22 mouse cellular contexts compared by ENCODE assay signal in genomic region chr8:110821960-110822359, GRCm38 (mm10). TPM values are rescaled to one million over a fixed set of nuclear protein-coding genes. Genes with fewer than 3 reads are reported as not detected.
DNase-seq lines count a peak whose midpoint lies in the region; TF ChIP-seq lines count a peak whose summit lies in the region.
"Had no signal": no experiment of that assay in that cellular context is flagged by ENCODE, and none has a peak within 500 bp of the region (broad histone marks: within the 10 kb centered on the region; RNA-seq: fewer than 3 reads in every experiment).

No protein-coding gene starts in this region.

- no peak overlapping the region for H3K9ac ChIP-seq in heart, adult 2 months (ENCODE audit: low read depth, low read length)
- H3K9ac ChIP-seq in liver, adult 2 months (ENCODE audit: low read depth, low read length): no peak overlapping the region

- TF ChIP-seq EP300 in heart, adult 2 months (IDR thresholded peaks at IDR 0.05; ENCODE audit: insufficient read depth, low read depth, low read length): no peak

- peaks cover 15% of the 10 kb centered on the region for H3K36me3 ChIP-seq in heart, adult 2 months (ENCODE audit: control insufficient read depth, insufficient read depth, low read length)
- H3K36me3 ChIP-seq in liver, adult 2 months (ENCODE audit: control insufficient read depth, insufficient read depth, low read length): peaks cover 92% of the 10 kb centered on the region

- H3K27ac ChIP-seq in heart, adult 2 months: no peak overlapping the region
- no peak overlapping the region for H3K27ac ChIP-seq in liver, adult 2 months (replicated peaks; ENCODE audit: insufficient read depth, low read depth, low read length)

- no peak overlapping the region for H3K4me3 ChIP-seq in heart, adult 2 months
- H3K4me3 ChIP-seq in liver, adult 2 months (ENCODE audit: insufficient read depth, low read depth, low read length): no peak overlapping the region

- DNase-seq in heart, adult 11 months: peak; percentile 15
- no peak for DNase-seq in heart, adult 2 months
- DNase-seq in liver, adult 2 months (ENCODE audit: extremely low read depth, low read depth, low spot score): peak; percentile 71
- DNase-seq in liver (no peak), adipocyte (ENCODE audit: low spot score) (peak; percentile 63)
- DNase-seq in urinary bladder, adult 18-20 months (ENCODE audit: low spot score in 2 of 2): no peak
- DNase-seq: adrenal gland, adult 2 months; adrenal gland, adult 8-10 months; adrenal gland, postnatal 10 days; adrenal gland, postnatal 14 days; adrenal gland, postnatal 25 days; adrenal gland, postnatal 36 days; B cell, adult 2 months; cerebellum, adult 11 months; cerebellum, adult 11-12 months; cerebellum, adult 18-20 months; cerebellum, adult 2 months had no signal

- 79% methylated on average over 3 of the region's 3 CpGs for WGBS in heart, adult 2 months
- 42% methylated on average over 3 of the region's 3 CpGs for WGBS in liver, adult 2 months

- H3K4me1 ChIP-seq in heart, adult 2 months (ENCODE audit: control insufficient read depth, insufficient read depth, low read length): no peaks in the 10 kb centered on the region
- no peaks in the 10 kb centered on the region; the same call in 1 of the 2 replicates for H3K4me1 ChIP-seq in liver, adult 2 months (ENCODE audit: control insufficient read depth, insufficient read depth, low read length)

- TF ChIP-seq CTCF in heart, adult 2 months (IDR thresholded peaks at IDR 0.05): no peak
- TF ChIP-seq CTCF in liver, adult 2 months (IDR thresholded peaks at IDR 0.05; ENCODE audit: low read depth, low read length): no peak

- H3K79me2 ChIP-seq in heart, adult 2 months (replicated peaks; ENCODE audit: control insufficient read depth, insufficient read depth, low read length): no peaks in the 10 kb centered on the region
- no peaks in the 10 kb centered on the region for H3K79me2 ChIP-seq in liver, adult 2 months (ENCODE audit: control insufficient read depth, insufficient read depth, low read length)

- TF ChIP-seq POLR2A in heart, adult 2 months (IDR thresholded peaks at IDR 0.05; ENCODE audit: insufficient read depth, low read depth, low read length): no peak
- no peak for TF ChIP-seq POLR2A in liver, adult 2 months (IDR thresholded peaks at IDR 0.05; ENCODE audit: extremely low read depth, insufficient read depth, low read length)

- intact Hi-C loops in heart, adult 2 months (cut with DNase I): no loop called here

- H3K27me3 ChIP-seq in heart, adult 2 months (ENCODE audit: control insufficient read depth, insufficient read depth, low read length): no peaks in the 10 kb centered on the region
- H3K27me3 ChIP-seq in liver, adult 2 months (ENCODE audit: control insufficient read depth, insufficient read depth, low read length): no peaks in the 10 kb centered on the region
- H3K27me3 ChIP-seq: CH12.LX, Patski had no signal

RNA-seq across cellular contexts. Expression of gene Il34, which starts 16.2 kb away (rescaled TPM):
- 1 to 10 TPM; 3.3 to 5.3 TPM for total RNA-seq in heart, adult 2 months (2021)
- 7.2 and 15.3 TPM in 2 replicates for polyA plus RNA-seq in heart, adult 2 months (2012; rRNA removed)
- total RNA-seq in liver, adult 2 months (2014; rRNA removed): 2.4 and 4.8 TPM in 2 replicates
- polyA plus RNA-seq in liver, adult 2 months (2012; rRNA removed): 5.6 and 7.3 TPM in 2 replicates
- total RNA-seq: G1E had no signal
- polyA plus RNA-seq: activated CD4-positive, CD25-positive, alpha-beta regulatory T cell, adult 4 months; CD4-positive, CD25-positive, alpha-beta regulatory T cell, adult 4 months; G1E had no signal

RNA-seq across cellular contexts. Expression of gene Cog4, which starts 24.4 kb away (rescaled TPM):
- 10 to 100 TPM; 66.2 to 74.1 TPM for total RNA-seq in heart, adult 2 months (2021)
- 34.8 and 51.5 TPM in 2 replicates for polyA plus RNA-seq in heart, adult 2 months (2012; rRNA removed)
- total RNA-seq in liver, adult 2 months (2014; rRNA removed): 73.9 and 75.4 TPM in 2 replicates
- polyA plus RNA-seq in liver, adult 2 months (2012; rRNA removed): 27.8 and 29.4 TPM in 2 replicates

RNA-seq across cellular contexts. Expression of gene Sf3b3, which starts 24.6 kb away (rescaled TPM):
- total RNA-seq in heart, adult 2 months (2021): 10 to 100 TPM; 38.3 to 39.7 TPM
- 19.2 and 34.3 TPM in 2 replicates for polyA plus RNA-seq in heart, adult 2 months (2012; rRNA removed)
- 20.6 and 23.8 TPM in 2 replicates for total RNA-seq in liver, adult 2 months (2014; rRNA removed)
- polyA plus RNA-seq in liver, adult 2 months (2012; rRNA removed): 10.8 and 12.1 TPM in 2 replicates

Comparison
In these comparisons a context has a peak if more than half of its experiments do, and no peak if none do; other contexts are left out.
1. DNase-seq: peak in heart, adult 11 months (single experiment), liver, adult 2 months (single experiment) and adipocyte (single experiment); none in heart, adult 2 months (0 of 2), liver (single experiment) and urinary bladder, adult 18-20 months (0 of 2).